Comparison of ENCODE assay signal across 8 mouse cellular contexts in the genomic region with DNA sequence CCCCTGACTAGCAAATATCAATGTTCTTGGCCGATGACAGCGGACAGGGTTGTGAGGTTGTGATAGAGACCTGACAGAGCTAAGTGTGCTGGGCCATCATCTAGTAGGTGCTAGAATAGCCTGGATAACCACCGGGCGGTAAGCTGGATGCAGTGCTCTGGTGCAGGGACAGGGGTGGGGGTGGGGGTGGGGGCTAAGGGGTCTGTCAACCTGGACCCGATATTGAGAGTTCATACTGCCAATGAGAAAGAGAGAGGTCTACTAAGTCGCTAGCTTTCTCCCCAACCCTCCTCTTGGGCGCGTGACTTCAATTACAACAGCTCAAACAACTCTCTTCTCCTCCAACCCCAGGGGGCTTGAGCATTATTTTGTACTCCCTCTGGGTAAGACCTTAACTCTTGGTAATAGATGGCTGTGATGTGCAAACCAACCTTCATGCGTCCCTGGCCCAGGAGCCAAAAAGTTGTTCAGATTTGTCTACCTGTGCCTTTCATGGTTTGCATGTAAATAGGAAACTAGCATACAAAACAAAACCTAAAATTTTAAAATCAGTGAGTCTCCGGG. TPM values are rescaled to one million over a fixed set of nuclear protein-coding genes. Genes with fewer than 3 reads are reported as not detected.
A peak's percentile ranks its signal among the peaks of the same experiment; 100 is the strongest.
DNase-seq lines count a peak whose midpoint lies in the region; ATAC-seq lines count a peak whose summit lies in the region.

No protein-coding gene starts in this region.

- ATAC-seq in embryonic facial prominence, embryonic 11.5 days (replicated peaks; ENCODE audit: insufficient number of reproducible peaks, low FRiP score, low TSS enrichment, low read depth), result 0 out of 2 replicates have a peak, but pooled peaks have one; percentile 8
- no peak for ATAC-seq in intestine, embryonic 15.5 days
- ATAC-seq in neural tube, embryonic 11.5 days (ENCODE audit: insufficient read depth, low FRiP score, low TSS enrichment), result no peak; the same call in 1 of the 2 replicates
- ATAC-seq in cerebellum, adult (ENCODE audit: insufficient number of reproducible peaks, low FRiP score, low TSS enrichment), result no peak

- H3K4me1 ChIP-seq in embryonic facial prominence, embryonic 11.5 days (ENCODE audit: control insufficient read depth, insufficient read depth, low read length), result no peaks in the 10 kb centered on the region
- H3K4me1 ChIP-seq in intestine, embryonic 15.5 days (replicated peaks), result no peaks in the 10 kb centered on the region
- no peaks in the 10 kb centered on the region for H3K4me1 ChIP-seq in neural tube, embryonic 11.5 days (ENCODE audit: control insufficient read depth, insufficient read depth, low read length)

- H3K4me2 ChIP-seq in embryonic facial prominence, embryonic 11.5 days (ENCODE audit: low read depth, low read length), result peak overlapping the region; percentile 93
- peak overlapping the region; percentile 93 for H3K4me2 ChIP-seq in intestine, embryonic 15.5 days (replicated peaks)
- peak overlapping the region; percentile 97 for H3K4me2 ChIP-seq in neural tube, embryonic 11.5 days (ENCODE audit: low read depth)

- peak overlapping the region; percentile 70; the same call in 1 of the 2 replicates for H3K9ac ChIP-seq in embryonic facial prominence, embryonic 11.5 days (replicated peaks; ENCODE audit: low read length)
- peak overlapping the region; percentile 70; the same call in 1 of the 2 replicates for H3K9ac ChIP-seq in intestine, embryonic 15.5 days
- H3K9ac ChIP-seq in neural tube, embryonic 11.5 days (ENCODE audit: low read length), result peak overlapping the region; percentile 89

- H3K27me3 ChIP-seq in embryonic facial prominence, embryonic 11.5 days (ENCODE audit: control insufficient read depth, insufficient read depth, low read length), result no peaks in the 10 kb centered on the region; the same call in 1 of the 2 replicates
- H3K27me3 ChIP-seq in intestine, embryonic 15.5 days (replicated peaks), result no peaks in the 10 kb centered on the region
- H3K27me3 ChIP-seq in neural tube, embryonic 11.5 days (ENCODE audit: control insufficient read depth, insufficient read depth, low read length), result peaks cover 3% of the 10 kb centered on the region; the same call in 1 of the 2 replicates

- peak; percentile 12 for DNase-seq in layer of hippocampus, adult 11-12 months (ENCODE audit: low spot score)
- DNase-seq in layer of hippocampus, adult 9-10 months (ENCODE audit: low spot score), result no peak
- peak; percentile 18 for DNase-seq in embryonic facial prominence, embryonic 11.5 days (ENCODE audit: low spot score)
- peak; percentile 29 for DNase-seq in neural tube, embryonic 11.5 days (ENCODE audit: low spot score)
- no peak for DNase-seq in spleen, postnatal 14 days (ENCODE audit: low spot score in 2 of 2)
- no peak for DNase-seq in adrenal gland, adult 18-20 months (ENCODE audit: low spot score in 2 of 2)

- H3K9me3 ChIP-seq in embryonic facial prominence, embryonic 11.5 days (replicated peaks; ENCODE audit: control insufficient read depth, low read length), result no peaks in the 10 kb centered on the region
- H3K9me3 ChIP-seq in intestine, embryonic 15.5 days, result no peaks in the 10 kb centered on the region
- H3K9me3 ChIP-seq in neural tube, embryonic 11.5 days (ENCODE audit: control insufficient read depth, low read length), result no peaks in the 10 kb centered on the region

- WGBS in embryonic facial prominence, embryonic 11.5 days, result 6% methylated on average over 10 of the region's 10 CpGs
- WGBS in intestine, embryonic 15.5 days, result 20% methylated on average over 10 of the region's 10 CpGs
- WGBS in neural tube, embryonic 11.5 days, result 5% methylated on average over 10 of the region's 10 CpGs

- no peak overlapping the region for H3K27ac ChIP-seq in embryonic facial prominence, embryonic 11.5 days (replicated peaks; ENCODE audit: low read depth, low read length)
- no peak overlapping the region for H3K27ac ChIP-seq in intestine, embryonic 15.5 days
- no peak overlapping the region for H3K27ac ChIP-seq in neural tube, embryonic 11.5 days (ENCODE audit: low read depth, low read length)

- peak overlapping the region; percentile 49 for H3K4me3 ChIP-seq in embryonic facial prominence, embryonic 11.5 days (ENCODE audit: low read depth, low read length)
- H3K4me3 ChIP-seq in intestine, embryonic 15.5 days (replicated peaks), result peak overlapping the region; percentile 66
- H3K4me3 ChIP-seq in neural tube, embryonic 11.5 days (ENCODE audit: low read depth, low read length), result peak overlapping the region; percentile 69

- H3K36me3 ChIP-seq in embryonic facial prominence, embryonic 11.5 days (replicated peaks; ENCODE audit: control insufficient read depth, insufficient read depth, low read depth, low read length), result no peaks in the 10 kb centered on the region
- H3K36me3 ChIP-seq in intestine, embryonic 15.5 days, result no peaks in the 10 kb centered on the region
- no peaks in the 10 kb centered on the region for H3K36me3 ChIP-seq in neural tube, embryonic 11.5 days (ENCODE audit: control insufficient read depth, insufficient read depth, low read length)

RNA-seq across cellular contexts. Expression of a gene that starts 1.1 kb away (rescaled TPM):
- polyA plus RNA-seq in embryonic facial prominence, embryonic 11.5 days (2014; fragmentation: Nextera tagmentation; extraction: Ambion mirVana), result 17.5 and 18.1 TPM in 2 replicates
- polyA plus RNA-seq in intestine, embryonic 15.5 days (2015; fragmentation: Nextera tagmentation; extraction: Ambion mirVana), result 6.4 and 7.1 TPM in 2 replicates
- 37.8 and 45.1 TPM in 2 replicates for polyA plus RNA-seq in neural tube, embryonic 11.5 days (2014; fragmentation: Nextera tagmentation; extraction: Ambion mirVana)
- total RNA-seq in adrenal gland, adult 18-20 months (2021), result 1 to 10 TPM; 2.2 to 2.8 TPM

Comparison
In these comparisons a context has a peak if more than half of its experiments do, and no peak if none do; other contexts are left out.
1. DNase-seq: peak in layer of hippocampus, adult 11-12 months (single experiment), embryonic facial prominence, embryonic 11.5 days (single experiment) and neural tube, embryonic 11.5 days (single experiment); none in layer of hippocampus, adult 9-10 months (single experiment), spleen, postnatal 14 days (0 of 2) and adrenal gland, adult 18-20 months (0 of 2).
2. Peak in every context shown above with its lines, with median percentiles within 50 percentile points of each other: H3K4me2 ChIP-seq, H3K4me3 ChIP-seq and H3K9ac ChIP-seq.